Mouse (Mus musculus) T-helper 1 cell (primary cell): ENCODE data around the gene Bcat1.

Experiments used
- in situ Hi-C: fragments of 300-600 bp; cut with MboI, MseI; formaldehyde crosslinking; loops from one replicate; pipeline ENCODE4 v1.15.1; 2025; ENCODE audit warnings: high pct_unique_total_duplicates

The Bcat1 gene

GRCm38 (mm10) chr6:145056102-145056501, 19.9 kb downstream of the Bcat1 start:
- in situ Hi-C loops: no loop called here

GRCm38 (mm10) chr6:145055277-145055858, 20.6 kb downstream of the Bcat1 start:
- in situ Hi-C loops: no loop called here

GRCm38 (mm10) chr6:145052669-145053068, 23.3 kb downstream of the Bcat1 start:
- in situ Hi-C loops: no loop called here

- in situ Hi-C loops: no loop called here
Measured at GRCm38 (mm10) chr6:145050899-145051298, 25.1 kb downstream of the Bcat1 start.

- in situ Hi-C loops: loop anchor here (10.0 kb wide), 1 partner anchor 1156 kb away; no protein-coding TSS in a partner anchor
Measured at GRCm38 (mm10) chr6:145048131-145048997, 27.6 kb downstream of the Bcat1 start.

- in situ Hi-C loops: loop anchor here (10.0 kb wide), 1 partner anchor 1157 kb away; no protein-coding TSS in a partner anchor
Measured at GRCm38 (mm10) chr6:145047445-145047857, 28.5 kb downstream of the Bcat1 start.

- in situ Hi-C loops: loop anchor here (10.0 kb wide), 1 partner anchor 1158 kb away; no protein-coding TSS in a partner anchor
Measured at GRCm38 (mm10) chr6:145046266-145046890, 29.6 kb downstream of the Bcat1 start.

- in situ Hi-C loops: loop anchor here (10.0 kb wide), 1 partner anchor 1160 kb away; no protein-coding TSS in a partner anchor
Measured at GRCm38 (mm10) chr6:145044916-145045574, 30.9 kb downstream of the Bcat1 start.

- in situ Hi-C loops: loop anchor here (10.0 kb wide), 1 partner anchor 1164 kb away; no protein-coding TSS in a partner anchor
Measured at GRCm38 (mm10) chr6:145040732-145041131, 35.3 kb downstream of the Bcat1 start.

GRCm38 (mm10) chr6:145037626-145038025, 38.4 kb downstream of the Bcat1 start:
- in situ Hi-C loops: no loop called here

- in situ Hi-C loops: no loop called here
Measured at GRCm38 (mm10) chr6:145035412-145035811, 40.6 kb downstream of the Bcat1 start.

GRCm38 (mm10) chr6:145030587-145030986, 45.4 kb downstream of the Bcat1 start:
- in situ Hi-C loops: no loop called here

GRCm38 (mm10) chr6:145023990-145024389, 52.0 kb downstream of the Bcat1 start:
- in situ Hi-C loops: no loop called here

- in situ Hi-C loops: no loop called here
Measured at GRCm38 (mm10) chr6:145022966-145023725, 52.8 kb downstream of the Bcat1 start.

GRCm38 (mm10) chr6:145022349-145022748, 53.6 kb downstream of the Bcat1 start:
- in situ Hi-C loops: no loop called here

GRCm38 (mm10) chr6:145020553-145020952, 55.4 kb downstream of the Bcat1 start:
- in situ Hi-C loops: no loop called here

- in situ Hi-C loops: no loop called here
Measured at GRCm38 (mm10) chr6:145018295-145018694, 57.7 kb downstream of the Bcat1 start.

- in situ Hi-C loops: no loop called here
Measured at GRCm38 (mm10) chr6:145017508-145017907, 58.5 kb downstream of the Bcat1 start.

GRCm38 (mm10) chr6:145016639-145017038, 59.3 kb downstream of the Bcat1 start:
- in situ Hi-C loops: no loop called here

GRCm38 (mm10) chr6:145014944-145015343, 61.0 kb downstream of the Bcat1 start:
- in situ Hi-C loops: no loop called here

GRCm38 (mm10) chr6:145012699-145013098, 63.3 kb downstream of the Bcat1 start:
- in situ Hi-C loops: no loop called here
